Mouse (Mus musculus) left cerebral cortex, adult 2 months (tissue): ENCODE results near the gene Acp7. TPM values are rescaled to one million over a fixed set of nuclear protein-coding genes. Genes with fewer than 3 reads are reported as not detected.

Source experiments
- DNase-seq, 2 experiments: peaks; one replicate each; pipeline ENCODE4 v3.0.0; 2021 to 2022; ENCODE audit warnings: low spot score in 2 of 2, mixed read lengths in 1 of 2; ENCODE audit errors: extremely low spot score in 1 of 2
- H3K27ac ChIP-seq: fragments of 200-600 bp; 2 replicates; pipeline ENCODE4 v1.8.1; 2022
- H3K4me3 ChIP-seq: fragments of 200-600 bp; 2 replicates; pipeline ENCODE4 v1.8.1; 2022
- CTCF ChIP-seq: fragments of 200-600 bp; IDR thresholded peaks from 2 replicates; pipeline ENCODE4 v1.8.1; 2022; ENCODE audit warnings: antibody characterized with exemption, mild to moderate bottlenecking, moderate library complexity
- intact Hi-C: fragments of 180-260 bp; cut with DNase I; formaldehyde crosslinking; loops from one replicate; pipeline ENCODE4 v1.15.1; 2025
- total RNA-seq, 2 experiments: library from RNA; stranded (reverse); gene quantifications; 2 replicates each; pipeline ENCODE4 v1.2.3; 2021

Acp7 gene
- total RNA-seq, 2 experiments from 2014 or later, result 1.4 to 2.5 TPM

DNA sequence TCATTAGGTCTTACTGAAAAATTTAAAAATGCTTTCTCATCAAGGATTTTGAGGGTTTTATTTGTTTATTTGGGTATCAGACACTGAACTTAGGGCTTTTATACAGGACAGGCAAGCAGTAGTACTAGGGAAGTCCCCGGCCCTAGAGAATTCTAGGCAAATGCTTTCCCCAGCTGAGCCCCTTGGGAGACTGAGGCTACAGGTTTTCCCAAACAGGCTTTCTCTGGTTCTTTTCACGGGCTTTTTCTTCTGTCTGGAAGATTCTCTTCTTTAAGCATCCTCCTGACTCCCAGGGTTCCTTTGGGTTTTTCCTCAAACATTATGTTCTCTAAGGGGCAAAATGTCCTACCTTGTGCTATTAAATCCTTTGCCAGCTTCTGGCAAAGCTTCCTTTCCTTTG, 32.2 kb downstream of the Acp7 start:
- no peak overlapping the region for H3K4me3 ChIP-seq
- intact Hi-C loops, result no loop called here
- TF ChIP-seq CTCF, result no peak
- no peak for DNase-seq
- H3K27ac ChIP-seq, result no peak overlapping the region

DNA sequence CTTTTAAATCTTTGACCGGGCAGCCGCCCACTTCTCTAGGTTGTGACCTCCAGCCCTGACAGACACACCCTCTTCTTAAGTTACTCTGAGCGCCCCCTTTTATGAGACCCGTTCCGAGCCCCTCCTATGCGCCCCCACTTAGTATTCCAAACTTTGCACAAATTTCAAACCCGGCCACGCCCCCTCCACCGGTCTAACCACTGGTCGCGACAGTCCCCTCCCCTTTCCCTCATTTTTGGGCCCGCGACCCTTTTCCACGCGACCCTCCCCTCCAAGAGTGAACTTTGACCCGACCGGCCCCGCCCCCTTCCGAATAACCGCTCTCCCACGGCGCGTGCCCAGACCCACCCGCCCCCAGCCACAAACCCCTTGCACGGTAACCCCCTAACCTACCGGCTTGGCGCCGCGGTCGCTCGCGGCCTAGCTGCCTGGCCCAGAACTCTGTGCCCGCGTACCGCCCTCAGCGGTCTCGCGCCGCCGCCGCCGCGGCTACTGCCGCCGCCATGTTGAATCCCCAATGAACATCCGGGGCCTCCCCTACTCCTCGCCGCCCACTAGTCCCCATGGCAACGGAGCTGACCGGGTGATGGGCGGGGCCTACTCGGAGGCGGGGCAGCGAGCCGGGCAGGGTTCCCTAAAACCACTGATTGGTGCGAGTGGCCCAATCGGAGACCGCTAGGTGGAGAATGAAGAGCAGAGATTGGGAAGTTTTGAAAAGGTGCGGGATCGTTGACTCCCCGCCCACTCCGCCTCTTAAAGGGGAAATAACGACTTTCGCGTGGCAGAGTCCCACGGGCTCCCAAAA, 33.3 kb downstream of the Acp7 start, which contains the start of the genes Samd4b and Pak4:
TSS of gene Samd4b (minus strand) at position 503 of the 805 bp plus-strand sequence.
TSS of gene Pak4 (minus strand) at position 544 of the 805 bp plus-strand sequence.
- peak; percentile 99 for DNase-seq
- Histone ChIP-seq H3K4me3 (peak within 1 kb of the TSS; percentile 59), H3K27ac (peak within 1 kb of the TSS; percentile 69)
- intact Hi-C loops, result no loop called here
- peak; percentile 51 for TF ChIP-seq CTCF

- Histone ChIP-seq H3K27ac (no peak overlapping the region; the same call in 1 of the 2 replicates), H3K4me3 (peak overlapping the region; percentile 59)
- no peak for DNase-seq
- intact Hi-C loops, result no loop called here
- TF ChIP-seq CTCF, result no peak
Observed at GRCm38 (mm10) chr7:28597277-28597570, 33.9 kb downstream of the Acp7 start.

GRCm38 (mm10) chr7:28596436-28597276, 34.5 kb downstream of the Acp7 start:
- Histone ChIP-seq H3K27ac (peak overlapping the region; percentile 24), H3K4me3 (peak overlapping the region; percentile 59)
- no peak for DNase-seq
- intact Hi-C loops, result no loop called here
- no peak for TF ChIP-seq CTCF

DNA sequence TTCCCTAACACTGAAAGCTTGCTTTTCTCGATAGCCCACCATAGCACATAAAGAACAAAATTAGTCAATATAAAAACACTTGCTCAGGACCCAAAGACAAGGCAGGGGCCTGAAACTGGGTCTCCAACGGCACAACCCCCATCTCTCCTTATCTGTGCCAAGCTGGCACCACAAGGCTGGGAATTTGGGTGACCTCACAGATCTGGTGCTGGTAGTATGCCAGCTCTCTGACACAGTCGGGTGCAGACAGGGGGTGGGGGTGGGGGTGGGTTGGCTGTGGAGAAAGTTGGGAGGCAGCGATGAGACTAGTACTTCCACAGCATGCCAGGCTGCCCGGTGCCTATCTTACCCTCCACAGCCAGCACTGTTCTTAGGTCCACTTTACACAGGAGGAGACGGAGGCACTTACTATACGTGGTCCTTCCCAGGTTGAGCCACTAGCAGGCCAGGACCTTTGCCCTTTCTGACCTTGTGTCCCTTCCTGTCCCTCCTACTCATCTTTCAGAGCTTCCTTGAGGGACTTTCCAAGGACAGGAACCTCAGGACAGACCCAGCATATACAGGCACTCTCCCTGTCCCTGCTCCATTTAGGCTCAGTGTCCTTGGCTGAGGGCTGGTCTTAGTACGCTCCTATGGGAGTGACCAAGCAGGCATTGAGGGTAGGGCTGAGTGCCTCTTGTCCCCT, 35.2 kb downstream of the Acp7 start:
- no peak for TF ChIP-seq CTCF
- H3K27ac ChIP-seq, result peak overlapping the region; percentile 24
- intact Hi-C loops, result no loop called here
- no peak overlapping the region for H3K4me3 ChIP-seq
- no peak for DNase-seq

GRCm38 (mm10) chr7:28593206-28594111, 37.7 kb downstream of the Acp7 start:
- intact Hi-C loops, result no loop called here

GRCm38 (mm10) chr7:28591862-28592261, 39.3 kb downstream of the Acp7 start:
- intact Hi-C loops, result no loop called here
- Histone ChIP-seq H3K4me3 (no peak overlapping the region), H3K27ac (no peak overlapping the region)
- no peak for TF ChIP-seq CTCF
- no peak for DNase-seq

More at GRCm38 (mm10) chr7:28593206-28594111, 37.7 kb downstream of the Acp7 start:
- no peak for DNase-seq
- H3K4me3 ChIP-seq, result no peak overlapping the region
- no peak overlapping the region for H3K27ac ChIP-seq
- TF ChIP-seq CTCF, result no peak

- H3K27ac ChIP-seq, result no peak overlapping the region
- TF ChIP-seq CTCF, result no peak
- no peak for DNase-seq
- intact Hi-C loops, result no loop called here
- no peak overlapping the region for H3K4me3 ChIP-seq
Observed at GRCm38 (mm10) chr7:28587644-28588043, 43.5 kb downstream of the Acp7 start.

- DNase-seq, result no peak
- peak overlapping the region; percentile 12; the same call in 1 of the 2 replicates for H3K27ac ChIP-seq
- intact Hi-C loops, result no loop called here
- TF ChIP-seq CTCF, result no peak
- no peak overlapping the region for H3K4me3 ChIP-seq
Observed at GRCm38 (mm10) chr7:28586663-28587411, 44.3 kb downstream of the Acp7 start.

DNA sequence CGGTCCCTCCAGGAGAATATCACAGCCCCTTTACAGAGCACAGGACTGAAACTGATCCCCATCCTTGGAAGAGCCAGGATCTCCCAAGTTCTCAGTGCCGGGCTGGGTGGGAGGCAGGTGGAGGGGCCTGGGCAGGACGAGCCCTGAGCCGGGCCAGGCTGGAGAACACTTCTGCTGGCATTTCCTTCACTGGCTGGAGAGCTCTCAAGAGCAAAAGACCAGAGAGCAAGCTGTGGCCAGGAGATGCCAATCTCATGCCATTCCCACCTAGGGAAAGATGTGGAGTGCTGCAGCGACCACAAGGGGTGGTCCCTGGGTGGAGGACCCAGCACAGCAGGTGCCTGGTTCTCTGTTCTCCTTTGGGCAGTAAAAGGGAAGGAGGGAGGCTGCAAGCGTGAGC, 46.1 kb downstream of the Acp7 start:
- no peak for TF ChIP-seq CTCF
- DNase-seq, result no peak
- Histone ChIP-seq H3K4me3 (no peak overlapping the region), H3K27ac (peak overlapping the region; percentile 33; the same call in 1 of the 2 replicates)
- intact Hi-C loops, result no loop called here
